Mouse (Mus musculus) adrenal gland, postnatal 0 days (tissue): Measurements from ENCODE around the gene Vnn3. TPM values are rescaled to one million over a fixed set of nuclear protein-coding genes. Genes with fewer than 3 reads are reported as not detected.

ENCODE experiments used
- polyA plus RNA-seq: library from polyadenylated mRNA; unstranded; fragments of >200 nt; fragmentation: Nextera tagmentation; extraction: Ambion mirVana; gene quantifications from 2 replicates; pipeline ENCODE4 v1.2.1, GENCODE M21; 2015

Gene Vnn3
- polyA plus RNA-seq, result 8.4 and 15.1 TPM in 2 replicates

DNA sequence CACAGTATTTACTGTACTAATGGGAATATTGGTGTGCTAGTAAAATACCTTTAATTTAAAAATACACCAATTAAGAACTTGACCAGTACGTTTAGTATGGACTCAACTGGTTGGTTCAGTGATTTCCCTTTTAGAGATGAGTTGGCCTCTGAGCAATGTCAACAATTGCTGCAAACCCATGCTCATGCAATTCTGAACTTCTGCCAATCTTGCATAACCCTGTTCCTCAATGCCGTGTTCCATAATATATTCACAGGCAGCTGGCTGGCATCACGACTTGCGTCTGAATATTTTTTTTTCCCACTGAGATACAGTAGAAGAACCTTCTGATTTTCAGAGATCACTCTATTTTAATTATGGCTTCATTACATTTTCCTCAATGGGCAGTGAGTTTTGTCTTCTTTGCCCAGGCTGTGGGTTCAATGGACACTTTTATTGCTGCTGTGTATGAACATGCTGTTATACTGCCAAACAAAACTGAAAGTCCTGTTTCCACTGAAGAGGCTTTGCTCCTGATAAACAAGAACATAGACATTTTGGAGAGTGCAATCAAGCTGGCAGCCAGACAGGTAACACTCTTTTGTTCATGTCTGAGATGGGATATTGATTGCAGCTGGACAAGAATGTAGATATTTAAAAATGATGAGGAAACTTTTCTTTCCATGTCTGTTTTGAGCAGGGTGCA is at the start of gene Vnn3:
TSS of gene Vnn3 (plus strand) at position 235 of the 685 bp plus-strand sequence.

DNA sequence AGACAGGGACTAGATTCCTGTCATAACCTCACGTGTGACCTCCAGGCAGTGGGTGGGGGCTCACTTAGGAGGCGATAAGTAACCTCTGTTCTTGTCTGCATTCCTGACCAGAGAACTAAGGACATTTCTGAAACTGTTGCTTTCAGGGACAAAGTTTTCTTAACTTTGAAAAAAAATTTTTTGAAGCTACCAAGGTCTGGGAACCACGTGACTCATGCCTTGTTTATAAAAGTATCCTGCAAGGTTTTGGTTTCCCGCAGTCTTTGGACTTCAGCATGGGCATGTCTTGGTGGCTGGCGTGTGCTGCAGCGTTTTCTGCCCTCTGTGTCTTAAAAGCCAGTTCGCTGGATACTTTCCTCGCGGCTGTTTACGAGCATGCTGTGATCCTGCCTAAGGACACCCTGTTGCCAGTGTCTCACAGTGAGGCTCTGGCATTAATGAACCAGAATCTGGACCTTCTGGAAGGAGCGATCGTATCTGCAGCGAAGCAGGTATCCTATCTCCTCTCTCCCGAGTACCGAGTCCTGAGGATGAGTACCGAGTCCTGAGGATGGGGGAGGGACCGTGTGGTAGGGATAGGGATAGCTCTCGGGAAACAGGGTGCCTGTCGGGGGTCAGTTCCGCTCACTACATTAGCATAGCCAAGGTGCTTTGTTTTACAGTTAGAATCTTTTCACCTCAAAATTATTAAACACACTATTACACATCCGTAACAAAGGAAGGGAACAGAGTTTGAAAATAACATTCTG is 43.5 kb downstream of the Vnn3 start, which contains the start of gene Vnn1:
TSS of gene Vnn1 (plus strand) at position 88 of the 749 bp plus-strand sequence.

Other genes with a start within 250 kb of the Vnn3 start
- gene Rps12, start 64.2 kb upstream of the Vnn3 start, polyA plus RNA-seq, result 178 and 250 TPM in 2 replicates
- gene Slc18b1, start 54.5 kb upstream of the Vnn3 start, polyA plus RNA-seq, result 20.3 and 25.7 TPM in 2 replicates
- 19.2 and 41.4 TPM in 2 replicates for gene Vnn1, start 43.2 kb downstream of the Vnn3 start, polyA plus RNA-seq
- not detected in 2 replicates for gene Taar1, start 68.9 kb downstream of the Vnn3 start, polyA plus RNA-seq
- gene Taar2, start 87.1 kb downstream of the Vnn3 start, polyA plus RNA-seq, result not detected in 2 replicates
- not detected in 2 replicates for gene Taar3, start 98.1 kb downstream of the Vnn3 start, polyA plus RNA-seq
- not detected in 2 replicates for gene Taar4, start 109.0 kb downstream of the Vnn3 start, polyA plus RNA-seq
- gene Taar5, start 119.2 kb downstream of the Vnn3 start, polyA plus RNA-seq, result not detected in 2 replicates
- not detected in 2 replicates for gene Taar6, start 134.2 kb downstream of the Vnn3 start, polyA plus RNA-seq
- gene Taar7a, start 142.0 kb downstream of the Vnn3 start, polyA plus RNA-seq, result not detected in 2 replicates
- not detected in 2 replicates for gene Taar7b, start 148.5 kb downstream of the Vnn3 start, polyA plus RNA-seq
- not detected in 2 replicates for gene Taar7d, start 175.8 kb downstream of the Vnn3 start, polyA plus RNA-seq
- gene Taar7e, start 186.2 kb downstream of the Vnn3 start, polyA plus RNA-seq, result not detected in 2 replicates
- not detected in 2 replicates for gene Taar7f, start 198.0 kb downstream of the Vnn3 start, polyA plus RNA-seq
- gene Taar8a, start 225.0 kb downstream of the Vnn3 start, polyA plus RNA-seq, result not detected in 2 replicates
- not detected in 2 replicates for gene Taar8b, start 240.8 kb downstream of the Vnn3 start, polyA plus RNA-seq